Mouse (Mus musculus) layer of hippocampus, adult 11-12 months (tissue): ENCODE data around the gene Cd40.

Experiments used
- DNase-seq: peaks from one replicate; pipeline ENCODE4 v3.0.0; 2022; ENCODE audit warnings: low spot score

Gene Cd40

GRCm38 (mm10) chr2:165056377-165057085 is 1.1 kb downstream of the Cd40 start:
- no peak for DNase-seq

GRCm38 (mm10) chr2:165059961-165060360 is 4.5 kb downstream of the Cd40 start:
- DNase-seq = no peak

GRCm38 (mm10) chr2:165061638-165062433 is 6.4 kb downstream of the Cd40 start:
- DNase-seq = no peak

- no peak for DNase-seq
Observed at GRCm38 (mm10) chr2:165064489-165064888, 9.1 kb downstream of the Cd40 start.

- DNase-seq = no peak
Observed at GRCm38 (mm10) chr2:165068806-165069205, 13.4 kb downstream of the Cd40 start.

GRCm38 (mm10) chr2:165070096-165070816 is 14.8 kb downstream of the Cd40 start:
- peak; percentile 71 for DNase-seq

- DNase-seq = no peak
Observed at GRCm38 (mm10) chr2:165073381-165073781, 18.0 kb downstream of the Cd40 start.

GRCm38 (mm10) chr2:165074081-165074884 is 18.9 kb downstream of the Cd40 start:
- DNase-seq = peak; percentile 38

- DNase-seq = peak; percentile 89
Observed at GRCm38 (mm10) chr2:165074937-165075336, 19.5 kb downstream of the Cd40 start.

- no peak for DNase-seq
Observed at GRCm38 (mm10) chr2:165077055-165077454, 21.6 kb downstream of the Cd40 start.

GRCm38 (mm10) chr2:165078045-165078444 is 22.6 kb downstream of the Cd40 start:
- DNase-seq = no peak

GRCm38 (mm10) chr2:165078605-165079004 is 23.2 kb downstream of the Cd40 start:
- no peak for DNase-seq

- no peak for DNase-seq
Observed at GRCm38 (mm10) chr2:165080657-165081056, 25.2 kb downstream of the Cd40 start.

GRCm38 (mm10) chr2:165081257-165081656 is 25.8 kb downstream of the Cd40 start:
- DNase-seq = no peak

- DNase-seq = no peak
Observed at GRCm38 (mm10) chr2:165086634-165087033, 31.2 kb downstream of the Cd40 start.

- no peak for DNase-seq
Observed at GRCm38 (mm10) chr2:165089470-165089869, 34.0 kb downstream of the Cd40 start.

- no peak for DNase-seq
Observed at GRCm38 (mm10) chr2:165090650-165091049, 35.2 kb downstream of the Cd40 start, which contains the start of gene 1700025C18Rik. TSS of gene 1700025C18Rik (minus strand) at chr2:165090750.

GRCm38 (mm10) chr2:165091433-165091965 is 36.1 kb downstream of the Cd40 start:
- DNase-seq = no peak

- DNase-seq = no peak
Observed at GRCm38 (mm10) chr2:165092393-165092792, 37.0 kb downstream of the Cd40 start.

GRCm38 (mm10) chr2:165096367-165096766 is 40.9 kb downstream of the Cd40 start:
- DNase-seq = no peak

GRCm38 (mm10) chr2:165098861-165099260 is 43.4 kb downstream of the Cd40 start:
- no peak for DNase-seq
